Mouse (Mus musculus): ENCODE results near the gene Sgms1.

- TF ChIP-seq USF1 (IDR thresholded peaks at IDR 0.05; ENCODE audit: low read depth): no peak
- TF ChIP-seq CEBPB (IDR thresholded peaks at IDR 0.05; ENCODE audit: low read depth): no peak
- TF ChIP-seq CTCF (IDR thresholded peaks at IDR 0.05; ENCODE audit: control insufficient read depth, insufficient read depth, insufficient read length): no peak
- TF ChIP-seq MYOG (IDR thresholded peaks at IDR 0.05; ENCODE audit: control insufficient read depth, extremely low read depth, insufficient read length): no peak
- TF ChIP-seq MYOD1 (IDR thresholded peaks at IDR 0.05; ENCODE audit: control insufficient read depth, insufficient read length, low read depth): no peak
- no peak for TF ChIP-seq MAX (IDR thresholded peaks at IDR 0.05)
Measured at GRCm38 (mm10) chr19:32255429-32256185, 133.9 kb downstream of the Sgms1 start.

Data from C2C12 (cell line).